Mouse (Mus musculus) liver, embryonic 11.5 days (tissue): ENCODE results near the gene Adcy7. TPM values are rescaled to one million over a fixed set of nuclear protein-coding genes. Genes with fewer than 3 reads are reported as not detected.
A peak's percentile ranks its signal among the peaks of the same experiment; 100 is the strongest.

Source experiments
- ATAC-seq: fragments of 200-750 bp; cut with Nextera tagmentation; replicated peaks from 2 replicates; pipeline ENCODE4 v1.8.0; 2017; ENCODE audit warnings: moderate number of reproducible peaks, mild to moderate bottlenecking, moderate TSS enrichment, moderate library complexity; ENCODE audit not compliant: low FRiP score
- DNase-seq: peaks from one replicate; pipeline ENCODE4 v3.0.0-alpha.2; 2017; ENCODE audit warnings: low spot score
- H3K27ac ChIP-seq: fragments of 300-500 bp; sonication (generic); 2 replicates; pipeline ENCODE4 v1.5.1; 2014; ENCODE audit warnings: mild to moderate bottlenecking, low read depth, low read length, control low read depth
- H3K27me3 ChIP-seq: fragments of 300-500 bp; sonication (generic); replicated peaks from 2 replicates; pipeline ENCODE4 v1.6.1; 2014; ENCODE audit warnings: low read length, mixed read lengths; ENCODE audit not compliant: control insufficient read depth, insufficient read depth
- H3K36me3 ChIP-seq: fragments of 300-500 bp; sonication (generic); 2 replicates; pipeline ENCODE4 v1.6.1; 2014; ENCODE audit warnings: mild to moderate bottlenecking, low read length, moderate library complexity, mixed read lengths; ENCODE audit not compliant: control insufficient read depth, insufficient read depth
- H3K4me1 ChIP-seq: fragments of 300-500 bp; sonication (generic); replicated peaks from 2 replicates; pipeline ENCODE4 v1.6.1; 2014; ENCODE audit warnings: low read length, mixed read lengths; ENCODE audit not compliant: control insufficient read depth, insufficient read depth
- H3K4me2 ChIP-seq: fragments of 300-500 bp; sonication (generic); 2 replicates; pipeline ENCODE4 v1.6.1; 2014; ENCODE audit warnings: mild to moderate bottlenecking, control low read depth, moderate library complexity
- H3K4me3 ChIP-seq: fragments of 300-500 bp; sonication (generic); 2 replicates; pipeline ENCODE4 v1.5.1; 2014; ENCODE audit warnings: low read depth, low read length, control low read depth
- H3K9ac ChIP-seq: fragments of 300-500 bp; sonication (generic); 2 replicates; pipeline ENCODE4 v1.6.1; 2014; ENCODE audit warnings: low read depth, low read length, control low read depth
- H3K9me3 ChIP-seq: fragments of 300-500 bp; sonication (generic); 2 replicates; pipeline ENCODE4 v1.6.1; 2016; ENCODE audit warnings: low read length, inconsistent platforms, mixed read lengths; ENCODE audit not compliant: control insufficient read depth
- WGBS: fragments of 180-500 bp; shearing (Covaris S2); extraction: QIAGEN DNeasy Blood & Tissue Kit; methylation state at CpG from one replicate; pipeline ENCODE4 v1.1.7; 2014; 5-methylcytosine and 5-hydroxymethylcytosine counted together
- polyA plus RNA-seq: library from polyadenylated mRNA; unstranded; fragments of >200 nt; fragmentation: Nextera tagmentation; extraction: Ambion mirVana; gene quantifications from 2 replicates; pipeline ENCODE4 v1.2.1, GENCODE M21; 2014

Gene Adcy7
- polyA plus RNA-seq, 1 experiment from 2014 or later = 49.7 TPM

GRCm38 (mm10) chr8:88299907-88300603 lies 27.9 kb downstream of the Adcy7 start:
- H3K36me3 ChIP-seq = 0 out of 2 replicates have a peak, but pooled peaks cover 2% of the 10 kb centered on the region
- peak; percentile 87 for ATAC-seq
- peak; percentile 60 for DNase-seq
- H3K4me1 ChIP-seq = peaks cover 67% of the 10 kb centered on the region
- H3K4me2 ChIP-seq = peak overlapping the region; percentile 86
- peak overlapping the region; percentile 89 for H3K27ac ChIP-seq
- no peaks in the 10 kb centered on the region for H3K9me3 ChIP-seq
- H3K27me3 ChIP-seq = no peaks in the 10 kb centered on the region
- 32% methylated on average over 10 of the region's 10 CpGs for WGBS
- H3K9ac ChIP-seq = peak overlapping the region; percentile 91
- peak overlapping the region; percentile 65 for H3K4me3 ChIP-seq

GRCm38 (mm10) chr8:88301589-88302437 lies 29.6 kb downstream of the Adcy7 start:
- Histone ChIP-seq H3K36me3 (peaks cover 6% of the 10 kb centered on the region; the same call in 1 of the 2 replicates), H3K4me1 (peaks cover 60% of the 10 kb centered on the region), H3K27ac (peak overlapping the region; percentile 89), H3K27me3 (no peaks in the 10 kb centered on the region), H3K4me3 (peak overlapping the region; percentile 65), H3K4me2 (peak overlapping the region; percentile 86), H3K9ac (peak overlapping the region; percentile 91), H3K9me3 (no peaks in the 10 kb centered on the region)
- no peak for DNase-seq
- 68% methylated on average over 15 of the region's 15 CpGs for WGBS
- ATAC-seq = peak; percentile 32; the same call in 1 of the 2 replicates

- 83% methylated on average over 4 of the region's 4 CpGs for WGBS
- ATAC-seq (no peak), DNase-seq (no peak)
- peaks cover 16% of the 10 kb centered on the region; the same call in 1 of the 2 replicates for H3K36me3 ChIP-seq
- H3K27ac ChIP-seq = no peak overlapping the region
- peaks cover 22% of the 10 kb centered on the region for H3K4me1 ChIP-seq
- H3K9me3 ChIP-seq = no peaks in the 10 kb centered on the region
- H3K9ac ChIP-seq = no peak overlapping the region
- H3K4me3 ChIP-seq = no peak overlapping the region
- H3K4me2 ChIP-seq = no peak overlapping the region
- no peaks in the 10 kb centered on the region for H3K27me3 ChIP-seq
These were observed 33.6 kb downstream of the Adcy7 start for GRCm38 (mm10) chr8:88305814-88306213.

- H3K36me3 ChIP-seq = peaks cover 16% of the 10 kb centered on the region; the same call in 1 of the 2 replicates
- no peak overlapping the region for H3K27ac ChIP-seq
- no peak for DNase-seq
- no peaks in the 10 kb centered on the region for H3K27me3 ChIP-seq
- H3K4me3 ChIP-seq = no peak overlapping the region
- peaks cover 22% of the 10 kb centered on the region for H3K4me1 ChIP-seq
- H3K9me3 ChIP-seq = no peaks in the 10 kb centered on the region
- ATAC-seq = no peak
- no peak overlapping the region for H3K4me2 ChIP-seq
- 70% methylated on average over 14 of the region's 14 CpGs for WGBS
- no peak overlapping the region for H3K9ac ChIP-seq
These were observed 34.3 kb downstream of the Adcy7 start for GRCm38 (mm10) chr8:88306511-88306910.

- 87% methylated on average over 4 of the region's 4 CpGs for WGBS
- Histone ChIP-seq H3K27me3 (no peaks in the 10 kb centered on the region), H3K4me1 (peaks cover 11% of the 10 kb centered on the region), H3K27ac (no peak overlapping the region), H3K9me3 (no peaks in the 10 kb centered on the region), H3K4me2 (no peak overlapping the region), H3K36me3 (peaks cover 16% of the 10 kb centered on the region; the same call in 1 of the 2 replicates), H3K9ac (no peak overlapping the region), H3K4me3 (no peak overlapping the region)
- no peak for ATAC-seq
- no peak for DNase-seq
These were observed 35.5 kb downstream of the Adcy7 start for GRCm38 (mm10) chr8:88307736-88308135.

- DNase-seq (no peak), ATAC-seq (no peak)
- no peaks in the 10 kb centered on the region; the same call in 1 of the 2 replicates for H3K4me1 ChIP-seq
- no peak overlapping the region for H3K9ac ChIP-seq
- H3K4me3 ChIP-seq = no peak overlapping the region
- no peak overlapping the region for H3K4me2 ChIP-seq
- no peak overlapping the region for H3K27ac ChIP-seq
- WGBS = 67% methylated on average over 10 of the region's 10 CpGs
- no peaks in the 10 kb centered on the region for H3K27me3 ChIP-seq
- peaks cover 20% of the 10 kb centered on the region; the same call in 1 of the 2 replicates for H3K36me3 ChIP-seq
- H3K9me3 ChIP-seq = no peaks in the 10 kb centered on the region
These were observed 37.2 kb downstream of the Adcy7 start for GRCm38 (mm10) chr8:88309274-88309873.

GRCm38 (mm10) chr8:88309881-88310280 lies 37.7 kb downstream of the Adcy7 start:
- no peak overlapping the region for H3K9ac ChIP-seq
- no peaks in the 10 kb centered on the region for H3K27me3 ChIP-seq
- H3K27ac ChIP-seq = no peak overlapping the region
- H3K4me3 ChIP-seq = no peak overlapping the region
- DNase-seq = no peak
- H3K36me3 ChIP-seq = peaks cover 25% of the 10 kb centered on the region; the same call in 1 of the 2 replicates
- no peak overlapping the region for H3K4me2 ChIP-seq
- WGBS = 87% methylated on average over 7 of the region's 7 CpGs
- ATAC-seq = no peak
- H3K4me1 ChIP-seq = no peaks in the 10 kb centered on the region
- no peaks in the 10 kb centered on the region for H3K9me3 ChIP-seq

- DNase-seq (no peak), ATAC-seq (no peak)
- Histone ChIP-seq H3K4me2 (no peak overlapping the region), H3K9me3 (no peaks in the 10 kb centered on the region), H3K27ac (no peak overlapping the region), H3K4me3 (no peak overlapping the region), H3K27me3 (no peaks in the 10 kb centered on the region), H3K9ac (no peak overlapping the region), H3K36me3 (peaks cover 26% of the 10 kb centered on the region; the same call in 1 of the 2 replicates), H3K4me1 (no peaks in the 10 kb centered on the region)
- WGBS = 91% methylated on average over 13 of the region's 13 CpGs
These were observed 38.1 kb downstream of the Adcy7 start for GRCm38 (mm10) chr8:88310286-88310685.
